Mouse (Mus musculus): ENCODE measurements around the gene 2300009A05Rik.
A peak's percentile ranks its signal among the peaks of the same experiment; 100 is the strongest.

The 2300009A05Rik gene

DNA sequence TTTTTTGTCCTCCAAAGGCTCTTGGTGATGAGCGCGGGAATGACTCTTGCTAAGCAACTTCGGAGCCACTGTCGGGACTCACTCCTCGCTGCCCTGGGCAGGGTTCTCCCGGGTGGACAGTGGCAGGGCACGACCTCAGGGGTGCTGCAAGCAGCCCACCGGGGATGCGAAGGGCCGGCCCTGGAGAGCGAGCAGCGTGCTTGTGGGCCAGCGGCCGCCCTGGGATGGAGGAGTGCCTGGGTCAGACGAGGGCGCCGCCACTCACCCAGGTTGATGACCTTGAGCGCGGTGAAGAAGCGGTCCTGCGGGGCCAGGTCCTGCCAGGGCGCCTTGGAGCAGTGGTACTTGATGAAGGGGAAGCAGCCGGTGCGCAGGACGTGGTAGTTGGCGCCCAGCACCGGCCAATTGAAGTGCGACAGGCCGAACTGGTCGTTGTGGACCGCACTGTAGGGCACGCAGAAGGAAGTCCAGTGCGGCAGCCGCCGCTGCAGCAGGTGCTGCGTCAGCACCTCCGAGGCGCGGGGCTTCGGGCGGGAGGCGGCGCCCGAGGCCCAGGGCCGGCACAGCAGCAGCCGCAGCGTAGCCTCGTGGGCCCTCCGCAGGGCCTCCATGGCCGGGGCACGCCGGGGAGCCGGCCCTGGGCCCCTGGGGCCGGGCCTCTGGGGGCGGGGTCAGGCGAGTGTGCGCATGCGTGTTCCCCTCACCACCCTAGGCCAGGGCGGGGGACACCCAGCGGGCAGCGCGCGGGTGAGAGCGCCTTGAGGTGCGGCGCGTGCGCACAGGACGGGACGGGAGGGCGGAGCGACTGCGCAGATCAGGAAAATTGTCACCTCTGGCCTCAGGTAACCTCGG is at the start of gene 2300009A05Rik:
Gene 2300009A05Rik, minus strand, starts transcription at position 636 of the 852 bp plus-strand sequence.
- DNase-seq: peak; percentile 97 to 98

DNA sequence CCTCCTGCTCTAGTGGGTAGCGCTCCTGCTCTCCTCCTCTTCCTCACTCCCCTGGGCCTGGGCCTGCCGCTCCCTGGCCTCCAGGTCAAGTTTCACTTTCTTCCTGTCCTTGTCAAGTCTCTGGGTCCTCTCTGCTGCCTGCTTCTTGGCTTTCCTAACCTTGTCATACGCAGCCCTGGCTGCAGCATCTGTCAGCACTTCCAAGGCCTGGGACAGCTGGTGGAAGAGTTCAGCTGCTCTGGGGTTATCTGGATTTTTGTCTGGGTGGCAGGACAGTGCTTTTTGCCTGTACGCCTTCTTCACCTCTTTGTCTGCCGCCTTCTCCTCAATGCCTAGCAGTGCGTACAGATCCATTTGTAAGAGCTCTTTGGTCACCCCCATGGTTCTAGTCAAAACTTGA is 44.6 kb upstream of the 2300009A05Rik start:
- no peak for DNase-seq

DNA sequence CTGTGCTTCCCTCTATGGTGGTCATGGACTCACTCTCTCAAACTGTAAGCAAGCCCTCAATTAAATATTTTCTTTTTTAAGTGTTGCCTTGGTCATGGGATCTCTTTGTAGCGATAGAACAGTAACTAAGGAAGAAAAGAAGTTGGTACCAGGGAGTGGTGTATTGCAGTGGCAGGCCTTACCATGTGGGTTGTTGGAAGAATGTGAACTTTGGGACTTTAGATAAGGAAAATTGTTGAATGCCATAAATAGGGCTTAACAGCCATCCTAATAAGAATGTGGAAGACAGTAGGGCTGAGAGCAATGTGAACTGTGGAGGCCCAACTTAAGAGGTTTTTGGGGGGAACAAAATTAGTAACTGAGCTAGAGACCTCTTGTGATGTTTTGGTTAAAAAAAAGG is 31.6 kb upstream of the 2300009A05Rik start:
- no peak for DNase-seq

DNA sequence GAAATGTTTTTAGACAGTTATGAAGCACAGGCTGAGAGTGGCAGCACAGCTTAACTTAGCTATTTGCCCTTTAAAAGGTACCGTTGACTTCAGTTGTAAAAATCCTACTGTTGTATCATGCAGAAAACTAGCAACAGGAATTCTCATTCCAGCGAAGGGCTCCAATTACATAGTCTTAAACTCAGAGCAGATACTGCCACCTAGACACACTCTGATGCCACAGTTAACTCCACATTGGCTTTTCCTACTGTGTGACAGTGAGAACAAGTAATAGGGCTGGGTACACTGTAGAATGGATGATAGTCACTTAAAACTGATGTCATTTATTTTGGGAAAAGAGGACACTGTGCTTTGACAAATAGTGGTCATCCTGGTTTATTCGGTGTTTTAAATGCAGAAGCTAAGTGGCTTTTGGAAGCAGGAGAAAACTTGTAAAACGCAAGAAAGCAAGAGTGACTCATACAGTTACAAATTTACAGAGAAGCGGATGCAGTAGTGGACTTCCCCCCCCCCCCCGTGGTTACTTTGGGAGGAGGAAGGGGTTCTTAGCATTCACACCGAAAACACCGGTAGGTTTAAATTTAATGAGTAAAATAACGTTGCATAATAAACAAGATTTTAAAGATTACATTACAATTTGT is 22.2 kb upstream of the 2300009A05Rik start:
- no peak for DNase-seq

DNA sequence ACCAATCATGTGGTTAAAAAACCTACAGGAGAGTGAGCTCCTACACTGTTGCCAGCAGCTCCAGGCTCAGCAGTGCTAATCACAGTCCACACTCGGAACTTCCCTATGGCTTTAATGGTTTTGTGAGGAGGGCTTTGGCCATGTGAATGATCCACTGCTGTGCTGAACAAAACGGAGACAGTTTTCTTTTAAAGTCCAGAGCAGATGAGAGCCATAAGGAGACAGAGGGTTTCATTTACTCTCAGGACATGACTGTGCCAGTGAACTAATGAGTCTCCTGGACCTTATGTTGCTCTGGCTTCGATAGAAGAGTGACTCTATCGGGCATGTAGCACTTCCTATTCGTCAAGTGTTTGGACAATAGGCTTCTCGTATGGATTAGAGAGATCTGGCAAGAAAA is 21.4 kb upstream of the 2300009A05Rik start:
- DNase-seq: no peak

DNA sequence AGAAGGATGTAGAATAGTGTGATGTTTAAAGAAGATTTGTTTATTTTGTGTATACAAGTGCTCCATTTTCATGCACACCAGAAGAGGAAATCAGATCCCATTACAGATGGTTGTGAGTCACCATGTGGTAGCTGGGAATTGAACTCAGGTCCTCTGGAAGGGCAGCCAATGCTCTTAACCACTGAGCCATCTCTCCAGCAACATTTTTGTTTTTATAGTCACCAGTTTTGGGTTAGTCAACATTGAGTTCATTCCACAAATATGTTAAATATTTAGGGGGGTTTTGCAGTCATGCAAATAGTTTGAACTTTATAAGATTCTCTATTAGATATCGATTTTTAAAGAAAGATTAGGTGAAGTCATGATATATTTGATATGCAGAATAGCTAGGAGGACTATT is 1.1 kb upstream of the 2300009A05Rik start:
- DNase-seq: peak; percentile 3 to 12

DNA sequence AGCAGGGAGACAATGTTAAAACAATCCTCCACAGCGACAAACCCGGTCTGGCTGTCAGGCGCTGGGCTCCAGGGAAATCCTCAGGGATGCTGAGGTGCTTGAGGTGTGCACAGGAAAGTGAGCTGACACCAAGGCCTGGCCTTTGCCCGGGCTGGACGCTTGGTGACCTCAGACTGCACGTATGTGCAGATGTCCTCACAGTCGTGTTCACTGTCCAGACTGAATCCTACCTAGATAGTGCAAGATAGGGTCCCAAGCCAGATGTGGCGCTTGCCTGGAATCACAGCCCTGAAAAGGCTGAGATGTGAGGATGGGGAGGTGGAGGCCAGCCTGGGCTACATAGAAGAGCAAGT is 393 bp upstream of the 2300009A05Rik start:
- DNase-seq: no peak

DNA sequence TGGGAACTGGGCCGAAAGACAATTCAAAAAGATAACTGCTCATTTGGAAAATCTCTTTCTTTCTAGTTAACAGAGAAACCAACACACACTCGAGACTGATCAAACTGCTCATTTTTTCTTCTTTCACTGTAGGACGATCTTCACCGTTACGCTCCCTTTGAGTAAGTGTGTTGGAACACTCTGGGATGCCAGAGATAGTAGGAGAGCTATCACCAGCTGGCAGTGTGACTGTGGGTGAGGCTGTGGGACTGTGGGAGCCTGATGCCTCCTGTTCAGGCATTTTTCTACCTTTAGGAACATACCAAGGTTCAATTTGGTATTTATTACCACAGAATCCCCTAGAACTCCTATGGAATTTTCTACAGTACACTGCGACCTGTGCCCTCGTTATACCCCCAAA is 3.4 kb downstream of the 2300009A05Rik start:
- DNase-seq: no peak

DNA sequence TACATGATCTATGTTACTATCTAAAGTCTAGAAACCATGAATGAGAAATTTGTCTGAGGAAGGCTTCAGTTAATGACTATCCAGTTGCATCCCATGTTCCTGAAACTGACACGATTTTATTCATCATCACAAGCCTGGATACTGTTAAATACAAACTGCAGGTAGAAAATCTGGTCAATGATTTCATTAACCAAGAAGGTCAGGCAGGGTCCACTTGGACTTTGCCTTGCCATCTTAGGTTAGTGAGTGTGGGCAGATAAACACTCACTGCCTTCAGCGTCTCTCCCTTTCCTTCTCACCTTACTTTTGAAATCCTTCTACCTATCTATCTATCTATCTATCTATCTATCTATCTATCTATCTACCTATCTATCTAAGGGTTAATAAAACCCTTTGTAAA is 7.7 kb downstream of the 2300009A05Rik start:
- DNase-seq: no peak

DNA sequence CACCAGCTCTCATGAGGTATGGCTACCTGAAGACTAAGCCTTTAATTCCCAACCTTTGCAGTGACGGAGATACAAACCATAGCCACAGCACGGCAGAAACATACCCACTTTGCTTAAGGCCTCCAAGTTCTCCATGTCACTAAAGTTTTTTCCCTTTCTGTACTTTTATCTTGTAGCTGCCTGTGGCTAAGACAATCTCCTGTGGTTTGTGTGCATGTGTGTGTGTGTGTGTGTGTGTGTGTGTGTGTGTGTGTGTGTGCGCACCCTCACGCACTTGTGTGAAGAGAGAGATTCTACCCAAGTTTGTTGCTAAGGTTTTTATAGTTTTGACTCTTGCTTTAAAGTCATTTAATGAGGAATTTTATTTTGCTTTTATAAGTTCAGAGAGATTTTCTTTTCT is 16.3 kb downstream of the 2300009A05Rik start:
- no peak for DNase-seq

DNA sequence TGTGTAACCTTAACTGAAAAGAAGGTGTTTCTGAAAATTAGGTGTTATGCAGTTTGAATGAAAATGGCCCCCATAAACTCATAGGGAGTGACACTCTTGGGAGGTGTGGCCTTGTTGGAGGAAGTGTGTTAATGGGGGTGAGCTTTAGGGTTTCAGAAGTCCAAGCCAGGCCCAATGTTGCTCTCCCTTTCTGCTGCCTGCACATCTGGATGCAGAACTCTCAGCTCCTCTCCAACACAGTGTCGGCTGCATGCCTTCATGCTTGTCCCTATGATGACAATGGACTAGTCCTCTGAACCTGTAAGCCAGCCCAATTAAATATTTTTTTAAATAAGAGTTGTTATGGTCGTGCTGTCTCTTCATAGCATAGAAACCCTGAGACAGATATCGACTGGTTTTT is 18.7 kb downstream of the 2300009A05Rik start:
- DNase-seq: no peak

DNA sequence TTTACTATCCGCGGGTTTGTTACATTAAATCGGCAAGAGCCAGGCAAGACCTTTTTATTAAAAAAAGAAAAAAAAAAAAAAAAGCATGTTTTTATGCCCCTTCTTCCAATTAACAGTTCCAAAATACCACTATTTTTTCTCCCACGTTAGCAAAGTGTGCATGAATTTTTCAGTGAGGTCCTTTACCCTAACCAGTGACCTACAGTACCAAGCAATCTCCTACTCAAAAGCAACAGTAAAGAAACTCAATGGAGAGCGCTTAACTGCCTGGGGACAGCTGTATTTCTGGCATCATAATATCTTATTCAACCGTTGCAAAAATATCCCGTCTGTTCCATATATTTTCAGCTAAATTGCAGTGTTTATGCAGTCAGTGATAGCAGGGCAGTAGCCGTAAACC is 20.9 kb downstream of the 2300009A05Rik start:
- no peak for DNase-seq

DNA sequence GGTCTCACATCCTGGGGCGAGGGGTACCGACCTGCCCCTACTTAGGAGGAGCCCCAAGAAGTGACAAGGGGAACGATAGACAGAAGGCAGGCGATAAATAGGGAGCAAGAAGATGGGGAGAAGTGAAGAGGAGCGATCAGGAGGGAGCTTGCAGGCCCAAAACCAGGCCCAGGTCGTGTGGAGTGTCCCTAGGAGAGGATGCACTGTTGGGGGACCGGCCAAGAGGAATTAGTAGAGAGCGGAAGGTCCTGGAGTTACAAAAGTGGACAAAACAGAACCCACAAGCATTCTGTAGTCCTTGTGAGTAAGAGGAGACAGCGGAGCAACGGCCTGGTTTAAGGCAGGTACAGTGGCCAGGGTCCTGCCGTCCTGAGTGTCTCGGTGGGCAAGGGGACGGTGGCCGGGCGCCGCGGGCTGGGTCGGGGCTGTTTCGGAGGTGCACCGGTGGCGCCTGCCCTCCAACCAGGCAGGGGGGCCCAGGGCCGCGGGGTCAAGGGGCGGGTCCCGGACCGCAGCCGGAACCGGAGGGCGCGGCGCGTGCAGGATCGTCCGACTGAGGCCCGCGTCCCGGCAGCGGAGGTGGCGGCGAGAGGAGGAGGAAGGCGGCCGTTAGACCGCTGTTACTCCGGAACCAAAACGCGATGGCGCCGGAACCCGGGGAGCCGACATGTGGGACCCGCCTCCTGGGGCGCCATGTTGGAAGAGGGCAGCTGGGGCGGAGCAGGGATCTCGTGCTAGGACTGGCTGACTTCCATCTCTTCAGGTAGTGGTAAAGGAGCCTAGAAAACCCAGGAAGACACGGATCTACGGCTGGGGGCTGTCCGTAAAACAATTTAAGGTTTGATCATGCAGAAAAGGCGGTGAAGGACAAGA is 21.5 kb downstream of the 2300009A05Rik start, which contains the start of gene Map2k5:
Gene Map2k5, minus strand, starts transcription at position 633 of the 873 bp plus-strand sequence.
- peak; percentile 92 for DNase-seq

DNA sequence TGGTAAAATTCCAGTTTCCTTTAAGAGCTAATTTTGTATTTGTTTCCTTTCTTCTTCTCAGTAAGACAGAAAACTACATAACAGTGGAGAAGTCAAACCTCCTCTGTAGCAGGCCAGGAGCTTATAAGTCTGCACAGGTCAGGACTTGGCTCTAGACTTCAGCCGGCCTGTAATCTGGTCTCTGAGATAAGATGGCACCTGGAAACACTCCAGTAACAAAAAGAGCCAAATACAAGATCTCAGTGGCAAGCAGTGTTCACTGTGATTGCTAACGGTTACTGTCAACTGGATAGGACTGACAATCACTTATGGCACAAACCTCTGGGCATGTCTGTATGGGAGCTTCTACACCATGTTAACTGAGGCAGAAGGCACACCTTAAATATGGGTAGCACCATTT is 25.7 kb downstream of the 2300009A05Rik start:
- no peak for DNase-seq

DNA sequence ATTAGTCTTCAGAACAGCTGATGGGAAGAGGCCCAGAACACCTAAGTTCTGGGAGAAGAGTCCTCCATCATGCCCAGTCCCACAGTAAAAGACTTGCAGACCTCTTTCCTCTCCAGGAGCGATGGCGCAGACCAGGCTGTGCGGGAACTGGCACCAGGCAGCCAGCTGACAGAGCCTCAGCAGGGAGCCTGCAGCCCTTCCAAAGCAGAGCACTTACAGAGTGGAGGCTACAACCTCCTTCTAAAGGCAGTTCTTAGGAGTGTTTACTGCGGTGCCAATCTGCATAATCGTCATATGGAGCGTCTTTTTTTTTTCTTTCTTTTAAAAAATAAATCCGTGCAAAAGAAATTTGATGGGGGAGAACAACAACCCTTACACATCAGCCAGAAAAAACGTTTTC is 26.5 kb downstream of the 2300009A05Rik start:
- DNase-seq: no peak

DNA sequence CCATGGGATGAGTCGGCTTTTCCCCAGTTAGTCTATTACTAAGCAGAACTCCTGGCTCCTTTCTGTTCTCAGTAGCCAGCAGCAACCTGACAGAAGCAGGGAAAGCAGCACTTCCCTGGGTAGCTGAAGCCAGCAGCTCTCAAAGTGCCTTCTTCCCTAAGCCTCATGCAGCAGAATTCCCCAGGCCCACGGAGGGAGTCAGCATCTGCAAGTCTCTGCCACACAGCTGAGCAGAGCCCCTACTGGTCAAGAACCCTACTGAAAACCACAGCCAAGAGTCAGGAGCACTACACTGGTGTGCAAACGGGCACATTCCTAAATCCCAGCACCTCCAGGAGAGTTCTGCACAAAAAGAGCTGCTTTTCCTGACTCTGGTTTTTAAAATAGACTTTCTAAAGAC is 38.6 kb downstream of the 2300009A05Rik start:
- DNase-seq: no peak

DNA sequence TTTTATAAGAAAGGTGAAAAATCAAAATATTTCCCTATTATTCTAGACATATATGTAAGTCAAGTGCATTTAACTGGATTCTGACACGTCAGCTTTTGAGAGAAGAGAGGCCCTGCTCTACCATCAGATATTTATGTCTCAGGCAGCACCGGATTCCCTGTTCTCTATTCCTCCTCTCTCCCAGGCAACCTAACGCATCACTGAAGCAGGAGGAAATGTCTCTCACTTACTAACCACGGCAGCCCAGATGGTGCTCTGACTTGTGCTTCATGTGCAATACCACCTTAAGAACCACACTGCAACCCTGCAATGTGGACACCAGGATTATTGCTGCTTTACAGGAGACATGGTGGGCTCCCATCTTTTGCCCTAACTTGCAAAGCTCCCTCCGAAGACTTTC is 40.0 kb downstream of the 2300009A05Rik start:
- DNase-seq: no peak

DNA sequence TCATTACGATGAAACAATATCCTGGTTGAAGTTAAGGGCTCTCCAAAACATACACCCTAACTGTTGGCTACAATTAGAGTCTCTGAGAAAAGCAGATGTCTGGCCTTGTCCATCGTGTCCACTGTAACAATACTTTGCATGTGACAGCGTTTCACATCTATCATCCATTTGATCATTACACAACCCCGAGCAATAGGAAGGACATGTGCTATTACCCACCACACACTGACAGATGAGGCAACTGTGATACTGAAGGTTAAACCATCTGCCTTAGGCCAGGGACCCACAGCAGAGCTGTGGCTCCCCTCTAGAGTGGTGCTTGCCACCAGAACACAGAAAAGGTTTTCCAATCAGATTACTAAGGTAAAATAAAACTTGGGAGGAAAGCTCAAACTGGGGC is 42.3 kb downstream of the 2300009A05Rik start:
- DNase-seq: no peak

DNA sequence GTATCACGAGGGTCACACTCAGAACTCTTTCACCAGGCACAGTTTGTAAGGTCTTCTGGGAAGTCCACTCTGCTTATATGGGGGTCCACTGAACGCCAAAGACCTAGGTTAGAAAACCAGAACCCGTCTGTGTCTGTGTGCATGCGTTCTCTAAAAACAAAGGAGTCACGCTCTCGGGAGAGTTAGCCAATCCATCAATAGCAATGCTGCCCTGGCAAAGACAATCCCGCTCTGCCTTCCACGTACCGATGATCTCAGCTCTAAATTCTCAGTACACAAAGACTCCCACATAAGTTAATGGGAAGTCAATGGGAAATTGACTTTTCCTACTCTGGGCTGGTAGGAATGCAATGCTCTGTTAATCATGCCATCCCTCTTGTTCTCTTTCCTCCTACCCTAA is 42.8 kb downstream of the 2300009A05Rik start:
- no peak for DNase-seq

DNA sequence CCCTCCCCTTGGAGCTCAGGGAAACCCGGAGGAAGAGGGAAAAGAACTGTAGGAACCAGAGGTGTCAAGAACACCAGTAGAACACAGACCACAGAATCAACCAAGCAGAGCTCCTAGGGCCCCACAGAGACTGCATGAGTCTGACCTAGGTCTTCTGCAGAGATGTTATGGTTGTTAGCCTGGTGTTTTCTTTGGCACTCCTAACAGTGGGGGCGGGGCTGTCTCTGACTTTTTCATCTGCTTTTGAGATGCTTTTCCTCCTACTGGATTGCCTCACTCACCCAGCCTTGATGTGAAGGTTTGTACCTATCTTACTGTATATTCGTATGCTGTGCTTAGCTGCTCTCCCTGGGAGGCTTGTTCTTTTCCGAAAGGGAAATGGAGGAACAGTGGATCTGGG is 44.9 kb downstream of the 2300009A05Rik start:
- no peak for DNase-seq

DNA sequence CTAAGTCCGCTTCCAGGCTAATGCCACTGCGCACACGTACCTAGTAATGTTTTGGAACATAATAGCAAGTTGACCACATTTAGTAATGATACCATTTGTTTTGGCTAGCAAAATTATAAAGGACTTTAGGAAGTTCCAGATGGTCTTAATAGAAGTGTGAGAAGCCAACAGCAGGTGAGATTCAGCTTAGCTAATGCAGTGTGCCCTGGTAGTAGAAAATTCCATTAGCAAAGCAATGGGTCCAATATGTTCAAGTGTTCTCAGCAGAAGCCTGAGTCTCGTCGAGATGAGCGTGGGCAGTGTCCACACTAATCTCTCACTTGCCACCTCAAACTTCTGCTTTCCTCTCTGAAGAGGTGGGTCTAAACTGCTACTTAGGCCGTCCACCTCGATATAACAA is 49.0 kb downstream of the 2300009A05Rik start:
- no peak for DNase-seq

DNA sequence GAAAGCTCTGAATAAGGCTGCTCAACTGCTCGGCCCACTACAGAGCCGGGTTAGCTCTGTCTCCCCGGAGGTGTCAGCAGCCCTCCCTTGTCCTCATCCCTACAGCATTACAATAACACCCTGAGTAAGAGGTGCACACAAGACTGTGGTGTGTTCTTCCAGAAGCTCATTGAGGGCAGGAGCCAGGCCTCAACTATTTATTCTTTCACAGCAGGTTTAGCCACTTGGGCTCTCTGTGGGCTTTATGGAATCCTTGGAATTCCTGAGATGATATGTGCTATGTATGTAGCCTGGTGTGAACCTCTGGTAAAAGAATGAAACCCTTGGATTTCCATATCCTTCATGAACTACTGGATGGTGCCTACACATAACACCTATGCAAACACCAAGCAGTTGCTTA is 49.8 kb downstream of the 2300009A05Rik start:
- DNase-seq: no peak

DNA sequence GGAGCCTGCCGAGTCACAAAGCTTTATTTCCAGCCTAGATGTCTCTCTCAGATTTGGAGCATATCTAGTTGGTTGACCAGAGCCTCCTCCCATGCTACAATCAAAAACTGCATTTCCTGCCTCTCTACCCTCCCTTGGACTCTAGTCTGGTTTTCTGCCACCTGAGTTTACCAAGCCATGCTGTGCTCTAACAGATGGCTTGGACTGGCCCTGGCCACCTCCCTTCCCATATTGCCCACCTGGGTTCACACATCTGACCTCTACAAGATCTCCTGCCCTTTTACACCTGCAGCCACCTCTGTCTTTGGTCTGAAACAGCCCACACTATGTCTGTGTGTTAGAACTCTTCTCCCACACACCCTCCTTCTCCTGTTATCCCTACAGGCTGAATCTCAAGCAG is 50.9 kb downstream of the 2300009A05Rik start:
- no peak for DNase-seq

DNA sequence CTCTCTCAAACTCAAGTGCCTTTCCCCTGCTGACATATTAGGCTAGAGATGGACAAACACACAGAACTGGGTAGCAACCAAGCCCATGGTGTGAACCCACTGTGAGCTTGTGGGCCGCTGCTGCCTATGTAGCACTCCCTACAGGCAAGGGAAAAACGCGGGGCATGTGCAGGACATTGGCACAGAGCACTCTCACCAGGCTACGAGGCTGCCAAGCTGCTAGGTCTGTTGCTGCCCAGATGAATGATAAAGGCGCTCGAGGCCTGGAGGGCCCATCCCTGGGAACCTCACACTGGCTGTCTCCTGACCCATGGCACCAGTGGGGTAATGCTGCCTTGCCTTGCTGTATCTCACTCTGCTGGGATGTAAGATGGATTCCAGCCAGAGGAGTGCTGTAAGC is 53.0 kb downstream of the 2300009A05Rik start:
- DNase-seq: no peak
